Mouse (Mus musculus): ENCODE data around the gene Zmynd10. TPM values are rescaled to one million over a fixed set of nuclear protein-coding genes. Genes with fewer than 3 reads are reported as not detected.
A peak's percentile ranks its signal among the peaks of the same experiment; 100 is the strongest.

The Zmynd10 gene
- polyA plus RNA-seq, 1 experiment, result 0.84 TPM

GRCm38 (mm10) chr9:107544196-107544700 is 2.9 kb upstream of the Zmynd10 start:
- no peak for DNase-seq (ENCODE audit: low read depth in 1 of 2, low spot score in 2 of 2)
- peaks cover 7% of the 10 kb centered on the region; the same call in 1 of the 2 replicates for H3K36me3 ChIP-seq (ENCODE audit: control insufficient read depth, insufficient read depth, low read length)
- no peak for TF ChIP-seq POLR2A (IDR thresholded peaks at IDR 0.05; ENCODE audit: low read depth, low read length)
- no peak for TF ChIP-seq CTCF (IDR thresholded peaks at IDR 0.05; ENCODE audit: extremely low read depth, insufficient read depth, insufficient read length, insufficient replicate concordance)
- H3K4me3 ChIP-seq (ENCODE audit: extremely low read depth, insufficient read depth, insufficient read length), result no peak overlapping the region
- H3K4me1 ChIP-seq (ENCODE audit: control insufficient read depth, insufficient read depth, insufficient read length), result peaks cover 18% of the 10 kb centered on the region; the same call in 1 of the 2 replicates
- WGBS, result 96% methylated on average over 17 of the region's 17 CpGs
- H3K27me3 ChIP-seq (ENCODE audit: control insufficient read depth, insufficient read depth, low read length), result no peaks in the 10 kb centered on the region
- no peak overlapping the region for H3K27ac ChIP-seq (ENCODE audit: insufficient read depth, low read length)

- no peak overlapping the region for H3K27ac ChIP-seq (ENCODE audit: insufficient read depth, low read length)
- H3K27me3 ChIP-seq (ENCODE audit: control insufficient read depth, insufficient read depth, low read length), result no peaks in the 10 kb centered on the region
- no peak for DNase-seq (ENCODE audit: low read depth in 1 of 2, low spot score in 2 of 2)
- no peak overlapping the region for H3K4me3 ChIP-seq (ENCODE audit: extremely low read depth, insufficient read depth, insufficient read length)
- no peak for TF ChIP-seq POLR2A (IDR thresholded peaks at IDR 0.05; ENCODE audit: low read depth, low read length)
- TF ChIP-seq CTCF (IDR thresholded peaks at IDR 0.05; ENCODE audit: extremely low read depth, insufficient read depth, insufficient read length, insufficient replicate concordance), result no peak
- H3K36me3 ChIP-seq (ENCODE audit: control insufficient read depth, insufficient read depth, low read length), result peaks cover 5% of the 10 kb centered on the region; the same call in 1 of the 2 replicates
- H3K4me1 ChIP-seq (ENCODE audit: control insufficient read depth, insufficient read depth, insufficient read length), result peaks cover 18% of the 10 kb centered on the region; the same call in 1 of the 2 replicates
- 96% methylated on average over 12 of the region's 12 CpGs for WGBS
Observed at GRCm38 (mm10) chr9:107544729-107545128, 2.4 kb upstream of the Zmynd10 start.

GRCm38 (mm10) chr9:107545199-107545598 is 1.9 kb upstream of the Zmynd10 start:
- H3K36me3 ChIP-seq (ENCODE audit: control insufficient read depth, insufficient read depth, low read length), result peaks cover 3% of the 10 kb centered on the region; the same call in 1 of the 2 replicates
- H3K4me3 ChIP-seq (ENCODE audit: extremely low read depth, insufficient read depth, insufficient read length), result no peak overlapping the region
- TF ChIP-seq CTCF (IDR thresholded peaks at IDR 0.05; ENCODE audit: extremely low read depth, insufficient read depth, insufficient read length, insufficient replicate concordance) (no peak), POLR2A (IDR thresholded peaks at IDR 0.05; ENCODE audit: low read depth, low read length) (no peak)
- peaks cover 20% of the 10 kb centered on the region; the same call in 1 of the 2 replicates for H3K4me1 ChIP-seq (ENCODE audit: control insufficient read depth, insufficient read depth, insufficient read length)
- no peaks in the 10 kb centered on the region for H3K27me3 ChIP-seq (ENCODE audit: control insufficient read depth, insufficient read depth, low read length)
- no peak for DNase-seq (ENCODE audit: low read depth in 1 of 2, low spot score in 2 of 2)
- H3K27ac ChIP-seq (ENCODE audit: insufficient read depth, low read length), result no peak overlapping the region
- 95% methylated on average over 10 of the region's 10 CpGs for WGBS

GRCm38 (mm10) chr9:107545602-107546001 is 1.5 kb upstream of the Zmynd10 start:
- H3K27ac ChIP-seq (ENCODE audit: insufficient read depth, low read length), result no peak overlapping the region
- H3K36me3 ChIP-seq (ENCODE audit: control insufficient read depth, insufficient read depth, low read length), result peaks cover 3% of the 10 kb centered on the region; the same call in 1 of the 2 replicates
- H3K27me3 ChIP-seq (ENCODE audit: control insufficient read depth, insufficient read depth, low read length), result no peaks in the 10 kb centered on the region
- WGBS, result 17% methylated on average over 3 of the region's 3 CpGs
- TF ChIP-seq CTCF (IDR thresholded peaks at IDR 0.05; ENCODE audit: extremely low read depth, insufficient read depth, insufficient read length, insufficient replicate concordance) (peak; percentile 83; the same call in 1 of the 2 replicates), POLR2A (IDR thresholded peaks at IDR 0.05; ENCODE audit: low read depth, low read length) (no peak)
- peak in 1 of 2 experiments; percentile 67 for DNase-seq (ENCODE audit: low read depth in 1 of 2, low spot score in 2 of 2)
- no peak overlapping the region for H3K4me3 ChIP-seq (ENCODE audit: extremely low read depth, insufficient read depth, insufficient read length)
- H3K4me1 ChIP-seq (ENCODE audit: control insufficient read depth, insufficient read depth, insufficient read length), result peaks cover 24% of the 10 kb centered on the region; the same call in 1 of the 2 replicates

- DNase-seq (ENCODE audit: low read depth in 1 of 2, low spot score in 2 of 2), result no peak
- Histone ChIP-seq H3K4me1 (ENCODE audit: control insufficient read depth, insufficient read depth, insufficient read length) (peaks cover 28% of the 10 kb centered on the region), H3K4me3 (ENCODE audit: extremely low read depth, insufficient read depth, insufficient read length) (no peak overlapping the region), H3K27me3 (ENCODE audit: control insufficient read depth, insufficient read depth, low read length) (no peaks in the 10 kb centered on the region), H3K27ac (ENCODE audit: insufficient read depth, low read length) (no peak overlapping the region), H3K36me3 (ENCODE audit: control insufficient read depth, insufficient read depth, low read length) (peaks cover 3% of the 10 kb centered on the region; the same call in 1 of the 2 replicates)
- 82% methylated on average over 5 of the region's 5 CpGs for WGBS
- no peak for TF ChIP-seq POLR2A (IDR thresholded peaks at IDR 0.05; ENCODE audit: low read depth, low read length)
- TF ChIP-seq CTCF (IDR thresholded peaks at IDR 0.05; ENCODE audit: extremely low read depth, insufficient read depth, insufficient read length, insufficient replicate concordance), result no peak
Observed at GRCm38 (mm10) chr9:107547957-107548356, 859 bp downstream of the Zmynd10 start.

- H3K4me1 ChIP-seq (ENCODE audit: control insufficient read depth, insufficient read depth, insufficient read length), result peaks cover 33% of the 10 kb centered on the region
Observed at GRCm38 (mm10) chr9:107548820-107549219, 1.7 kb downstream of the Zmynd10 start.

More at GRCm38 (mm10) chr9:107548820-107549219, 1.7 kb downstream of the Zmynd10 start:
- WGBS, result 92% methylated on average over 10 of the region's 10 CpGs
- no peak overlapping the region for H3K27ac ChIP-seq (ENCODE audit: insufficient read depth, low read length)
- H3K27me3 ChIP-seq (ENCODE audit: control insufficient read depth, insufficient read depth, low read length), result no peaks in the 10 kb centered on the region
- TF ChIP-seq POLR2A (IDR thresholded peaks at IDR 0.05; ENCODE audit: low read depth, low read length) (no peak), CTCF (IDR thresholded peaks at IDR 0.05; ENCODE audit: extremely low read depth, insufficient read depth, insufficient read length, insufficient replicate concordance) (no peak)
- no peak for DNase-seq (ENCODE audit: low read depth in 1 of 2, low spot score in 2 of 2)
- peaks cover 3% of the 10 kb centered on the region; the same call in 1 of the 2 replicates for H3K36me3 ChIP-seq (ENCODE audit: control insufficient read depth, insufficient read depth, low read length)
- H3K4me3 ChIP-seq (ENCODE audit: extremely low read depth, insufficient read depth, insufficient read length), result no peak overlapping the region
